Mouse (Mus musculus) midbrain, embryonic 10.5 days (tissue): Measurements from ENCODE around the gene Chmp4b. TPM values are rescaled to one million over a fixed set of nuclear protein-coding genes. Genes with fewer than 3 reads are reported as not detected.

Experiments
- DNase-seq: peaks from one replicate; pipeline ENCODE4 v3.0.0-alpha.2; 2017; ENCODE audit warnings: low spot score
- H3K27ac ChIP-seq: fragments of 300-500 bp; sonication (generic); replicated peaks from 2 replicates; pipeline ENCODE4 v1.5.1; 2016; ENCODE audit warnings: mild to moderate bottlenecking
- H3K27me3 ChIP-seq: fragments of 300-500 bp; sonication (generic); 2 replicates; pipeline ENCODE4 v1.6.1; 2016; ENCODE audit warnings: low read depth, mild to moderate bottlenecking; ENCODE audit not compliant: poor library complexity, severe bottlenecking
- H3K36me3 ChIP-seq: fragments of 300-500 bp; sonication (generic); 2 replicates; pipeline ENCODE4 v1.6.1; 2016; ENCODE audit warnings: mild to moderate bottlenecking, moderate library complexity
- H3K4me1 ChIP-seq: fragments of 300-500 bp; sonication (generic); 2 replicates; pipeline ENCODE4 v1.6.1; 2016
- H3K4me3 ChIP-seq: fragments of 300-500 bp; sonication (generic); 2 replicates; pipeline ENCODE4 v1.5.1; 2016; ENCODE audit warnings: mild to moderate bottlenecking, moderate library complexity
- H3K9me3 ChIP-seq: fragments of 300-500 bp; sonication (generic); replicated peaks from 2 replicates; pipeline ENCODE4 v1.6.1; 2016; ENCODE audit warnings: mild to moderate bottlenecking
- whole genome bisulfite sequencing: fragments of 180-500 bp; shearing (Covaris S2); methylation state at CpG from one replicate; pipeline ENCODE4 v1.1.7; 2016; 5-methylcytosine and 5-hydroxymethylcytosine counted together
- polyA plus RNA-seq: library from polyadenylated mRNA; unstranded; fragments of >200 nt; fragmentation: Nextera tagmentation; extraction: Ambion mirVana; gene quantifications from 2 replicates; pipeline ENCODE4 v1.2.1, GENCODE M21; 2016

The Chmp4b gene
- polyA plus RNA-seq, 1 experiment from 2014 or later = 13.8 TPM

DNA sequence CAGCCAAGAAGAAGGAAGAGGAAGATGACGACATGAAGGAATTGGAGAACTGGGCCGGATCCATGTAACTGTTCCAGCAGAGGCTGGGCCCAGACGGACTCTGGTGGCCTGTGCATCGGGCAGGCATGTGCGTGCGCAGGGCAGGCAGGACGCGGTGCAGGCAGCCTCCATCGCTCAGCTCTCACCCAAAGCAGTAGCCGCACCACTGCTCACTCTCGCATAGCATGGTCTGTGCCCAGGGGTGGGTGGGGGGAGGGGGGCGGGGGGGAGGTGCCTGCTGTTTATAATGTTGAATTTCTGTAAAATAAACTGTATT, 42.4 kb downstream of the Chmp4b start:
- WGBS = 91% methylated on average over 12 of the region's 12 CpGs
- Histone ChIP-seq H3K9me3 (no peaks in the 10 kb centered on the region), H3K4me3 (no peak overlapping the region), H3K36me3 (peaks cover 71% of the 10 kb centered on the region), H3K27ac (no peak overlapping the region), H3K27me3 (no peaks in the 10 kb centered on the region), H3K4me1 (0 out of 2 replicates have a peak, but pooled peaks cover 4% of the 10 kb centered on the region)
- DNase-seq = no peak

DNA sequence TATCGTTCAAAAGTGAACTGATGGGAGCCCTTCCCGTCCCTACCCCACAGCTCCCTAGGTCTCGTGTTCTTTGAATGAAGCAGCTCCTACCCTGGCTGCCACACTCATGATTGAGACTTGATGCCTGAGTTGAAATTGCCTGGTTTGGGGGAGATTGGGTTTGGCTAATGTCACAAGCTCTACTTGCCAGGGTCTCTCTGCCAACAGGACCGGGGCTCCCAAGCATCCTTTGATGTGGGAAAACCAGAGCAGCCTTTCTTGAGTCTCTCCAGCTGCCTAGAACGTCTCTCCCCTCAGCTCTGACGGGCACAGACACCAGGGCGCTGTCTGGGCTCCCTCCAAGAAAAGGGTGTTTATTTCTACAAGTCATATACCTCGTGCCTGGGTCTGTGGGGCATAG, 44.2 kb downstream of the Chmp4b start:
- H3K27me3 ChIP-seq = no peaks in the 10 kb centered on the region
- H3K36me3 ChIP-seq = peaks cover 60% of the 10 kb centered on the region
- no peak overlapping the region for H3K27ac ChIP-seq
- 86% methylated on average over 8 of the region's 8 CpGs for WGBS
- no peak for DNase-seq
- H3K4me3 ChIP-seq = no peak overlapping the region
- H3K4me1 ChIP-seq = 0 out of 2 replicates have a peak, but pooled peaks cover 4% of the 10 kb centered on the region
- no peaks in the 10 kb centered on the region for H3K9me3 ChIP-seq

DNA sequence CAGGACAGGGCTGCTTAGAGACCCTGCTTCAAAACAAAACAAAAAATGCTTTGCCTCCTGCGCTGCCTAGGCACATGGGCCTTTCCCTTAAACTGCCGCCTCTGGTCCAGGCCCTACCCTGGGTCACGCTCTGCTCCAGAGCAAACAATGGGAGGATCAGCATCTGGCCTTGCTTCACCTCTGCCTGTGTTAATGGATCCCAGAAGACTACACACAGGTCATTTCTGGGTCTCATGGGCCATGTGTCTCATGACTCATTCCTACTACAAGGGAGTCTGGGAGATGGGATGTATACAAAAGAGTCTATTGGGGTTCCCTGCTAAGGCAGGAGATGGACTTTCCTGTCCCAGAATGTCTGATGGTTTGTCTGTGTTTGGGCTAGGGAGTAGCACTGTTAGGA, 45.2 kb downstream of the Chmp4b start:
- Histone ChIP-seq H3K36me3 (peaks cover 52% of the 10 kb centered on the region), H3K4me1 (0 out of 2 replicates have a peak, but pooled peaks cover 4% of the 10 kb centered on the region), H3K4me3 (no peak overlapping the region), H3K27me3 (no peaks in the 10 kb centered on the region), H3K27ac (no peak overlapping the region), H3K9me3 (no peaks in the 10 kb centered on the region)
- DNase-seq = no peak
- WGBS = 74% methylated on average over 3 of the region's 3 CpGs

GRCm38 (mm10) chr2:154699360-154699759, 47.9 kb downstream of the Chmp4b start:
- no peak overlapping the region for H3K27ac ChIP-seq
- H3K4me1 ChIP-seq = peaks cover 12% of the 10 kb centered on the region
- no peaks in the 10 kb centered on the region for H3K9me3 ChIP-seq
- 91% methylated on average over 4 of the region's 4 CpGs for WGBS
- peaks cover 26% of the 10 kb centered on the region for H3K36me3 ChIP-seq
- no peak overlapping the region for H3K4me3 ChIP-seq
- DNase-seq = no peak
- H3K27me3 ChIP-seq = peaks cover 6% of the 10 kb centered on the region; the same call in 1 of the 2 replicates

GRCm38 (mm10) chr2:154700177-154700576, 48.7 kb downstream of the Chmp4b start:
- Histone ChIP-seq H3K27ac (no peak overlapping the region), H3K4me3 (no peak overlapping the region), H3K9me3 (no peaks in the 10 kb centered on the region), H3K36me3 (peaks cover 17% of the 10 kb centered on the region), H3K4me1 (peaks cover 12% of the 10 kb centered on the region), H3K27me3 (peaks cover 6% of the 10 kb centered on the region; the same call in 1 of the 2 replicates)
- 87% methylated on average over 2 of the region's 2 CpGs for WGBS
- DNase-seq = no peak

DNA sequence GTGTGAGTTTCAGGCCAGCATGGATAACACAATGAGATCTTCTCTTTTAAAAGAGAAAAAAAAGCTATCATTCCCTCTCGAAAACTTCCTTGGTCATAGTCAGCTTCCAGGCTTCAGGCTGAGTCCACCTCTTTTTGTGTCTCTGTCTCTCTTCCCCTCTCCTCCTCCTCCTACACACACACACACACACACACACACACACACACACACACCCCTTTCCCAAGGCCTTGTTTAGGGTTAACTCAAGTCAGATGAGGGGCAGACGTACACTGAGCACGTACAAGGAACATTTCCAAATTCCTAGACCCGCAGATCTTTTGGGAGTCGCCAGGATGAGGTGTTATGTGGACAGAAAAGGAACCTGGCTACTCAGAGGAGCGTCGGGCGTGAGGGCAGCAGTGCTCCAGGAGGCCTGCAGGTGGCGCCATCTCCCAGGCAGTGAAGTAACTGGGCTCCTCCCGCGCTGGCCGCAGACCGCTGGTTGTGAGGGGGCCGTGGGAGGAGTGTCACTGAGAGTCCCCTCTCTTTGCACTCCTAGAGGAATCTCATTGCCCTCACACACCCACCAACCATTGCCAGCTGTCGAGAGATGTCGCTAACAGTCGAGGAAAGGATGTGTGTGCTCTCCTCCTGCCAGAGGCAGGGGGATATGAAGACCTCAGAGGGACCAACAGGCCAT, 51.3 kb downstream of the Chmp4b start:
- H3K36me3 ChIP-seq = peaks cover 12% of the 10 kb centered on the region

DNA sequence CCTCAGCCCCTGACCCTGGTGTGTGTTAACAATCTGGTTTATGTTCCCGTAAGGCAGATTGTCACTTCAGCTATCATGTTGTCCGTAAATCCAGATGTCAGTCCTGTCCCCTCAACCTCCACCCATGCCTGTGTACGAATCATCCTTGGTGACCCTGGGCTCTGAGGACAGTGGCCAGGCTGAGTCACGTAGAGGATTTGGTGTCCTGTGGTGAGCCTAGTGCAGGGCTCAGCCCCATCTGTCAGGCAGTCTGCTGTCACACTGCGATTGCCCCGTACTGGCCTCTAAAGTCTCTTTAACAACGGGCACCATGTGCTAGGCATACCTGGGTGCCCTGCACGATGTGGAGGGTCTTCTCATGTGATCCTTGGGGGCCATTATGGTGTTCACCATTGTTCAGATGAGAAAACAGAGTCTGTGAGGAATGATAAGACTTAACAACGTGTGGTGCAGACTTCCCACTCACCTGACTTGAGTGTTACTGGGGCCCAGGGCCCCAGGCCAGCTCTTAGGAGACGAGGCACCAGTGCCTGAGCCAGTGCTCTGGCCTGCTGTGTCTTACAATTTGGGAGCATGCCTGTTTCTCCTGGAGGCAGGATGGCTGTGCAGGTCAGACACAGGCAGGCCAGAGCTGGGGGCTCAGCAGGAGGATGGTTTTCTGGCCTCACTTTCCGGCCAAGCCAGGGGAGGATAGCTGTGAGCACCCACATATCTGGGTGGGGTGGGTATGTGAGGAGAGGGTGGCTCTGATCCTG, 55.2 kb downstream of the Chmp4b start:
- Histone ChIP-seq H3K4me3 (no peak overlapping the region), H3K27ac (no peak overlapping the region), H3K4me1 (peaks cover 9% of the 10 kb centered on the region), H3K27me3 (peaks cover 10% of the 10 kb centered on the region), H3K36me3 (no peaks in the 10 kb centered on the region), H3K9me3 (no peaks in the 10 kb centered on the region)
- DNase-seq = no peak
- 67% methylated on average over 11 of the region's 11 CpGs for WGBS

More for the DNA sequence above, 51.3 kb downstream of the Chmp4b start:
- peak; percentile 81 for DNase-seq
- Histone ChIP-seq H3K9me3 (no peaks in the 10 kb centered on the region), H3K4me3 (peak overlapping the region; percentile 40), H3K27me3 (peaks cover 6% of the 10 kb centered on the region; the same call in 1 of the 2 replicates), H3K27ac (peak overlapping the region; percentile 70; the same call in 1 of the 2 replicates), H3K4me1 (peaks cover 8% of the 10 kb centered on the region)
- WGBS = 6% methylated on average over 17 of the region's 17 CpGs

GRCm38 (mm10) chr2:154707284-154707683, 55.8 kb downstream of the Chmp4b start:
- no peaks in the 10 kb centered on the region for H3K9me3 ChIP-seq
- DNase-seq = no peak
- no peak overlapping the region for H3K27ac ChIP-seq
- peaks cover 14% of the 10 kb centered on the region for H3K4me1 ChIP-seq
- no peak overlapping the region for H3K4me3 ChIP-seq
- H3K27me3 ChIP-seq = peaks cover 11% of the 10 kb centered on the region
- 87% methylated on average over 7 of the region's 7 CpGs for WGBS
- H3K36me3 ChIP-seq = no peaks in the 10 kb centered on the region

- DNase-seq = no peak
- no peaks in the 10 kb centered on the region for H3K36me3 ChIP-seq
- H3K4me3 ChIP-seq = no peak overlapping the region
- H3K27me3 ChIP-seq = peaks cover 11% of the 10 kb centered on the region
- H3K27ac ChIP-seq = no peak overlapping the region
- H3K9me3 ChIP-seq = no peaks in the 10 kb centered on the region
- 86% methylated on average over 7 of the region's 7 CpGs for WGBS
- peaks cover 14% of the 10 kb centered on the region for H3K4me1 ChIP-seq
These were observed 56.4 kb downstream of the Chmp4b start for GRCm38 (mm10) chr2:154707830-154708385.

GRCm38 (mm10) chr2:154711701-154712100, 60.2 kb downstream of the Chmp4b start:
- no peaks in the 10 kb centered on the region for H3K36me3 ChIP-seq
- peaks cover 20% of the 10 kb centered on the region for H3K4me1 ChIP-seq
- peaks cover 5% of the 10 kb centered on the region; the same call in 1 of the 2 replicates for H3K27me3 ChIP-seq
- DNase-seq = no peak
- no peak overlapping the region for H3K27ac ChIP-seq
- no peaks in the 10 kb centered on the region for H3K9me3 ChIP-seq
- no peak overlapping the region for H3K4me3 ChIP-seq
- WGBS = 55% methylated on average over 3 of the region's 3 CpGs

DNA sequence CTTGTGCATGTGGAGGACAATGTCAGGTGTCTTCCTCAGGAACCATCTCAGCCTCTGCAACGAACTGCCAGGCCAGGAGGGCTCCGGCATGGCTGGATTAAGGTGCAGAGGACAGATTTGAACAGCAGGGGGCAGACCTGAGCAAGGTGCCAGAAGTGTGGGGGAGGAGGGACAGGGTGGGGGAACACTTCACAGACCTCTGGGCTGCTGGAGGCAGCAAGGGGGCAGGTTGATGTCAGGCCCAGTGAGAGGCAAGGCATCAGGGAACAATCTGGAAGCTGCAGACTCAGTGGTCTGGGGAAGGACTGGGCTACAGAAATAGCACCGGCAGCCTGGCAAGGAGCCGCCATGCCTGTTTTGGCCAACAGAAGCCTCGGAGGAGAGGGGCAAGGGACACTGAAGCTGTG, 60.8 kb downstream of the Chmp4b start:
- Histone ChIP-seq H3K36me3 (no peaks in the 10 kb centered on the region), H3K9me3 (no peaks in the 10 kb centered on the region), H3K4me1 (peaks cover 20% of the 10 kb centered on the region), H3K27me3 (peaks cover 5% of the 10 kb centered on the region; the same call in 1 of the 2 replicates), H3K4me3 (no peak overlapping the region), H3K27ac (no peak overlapping the region)
- 50% methylated on average over 5 of the region's 5 CpGs for WGBS
- DNase-seq = peak; percentile 70

DNA sequence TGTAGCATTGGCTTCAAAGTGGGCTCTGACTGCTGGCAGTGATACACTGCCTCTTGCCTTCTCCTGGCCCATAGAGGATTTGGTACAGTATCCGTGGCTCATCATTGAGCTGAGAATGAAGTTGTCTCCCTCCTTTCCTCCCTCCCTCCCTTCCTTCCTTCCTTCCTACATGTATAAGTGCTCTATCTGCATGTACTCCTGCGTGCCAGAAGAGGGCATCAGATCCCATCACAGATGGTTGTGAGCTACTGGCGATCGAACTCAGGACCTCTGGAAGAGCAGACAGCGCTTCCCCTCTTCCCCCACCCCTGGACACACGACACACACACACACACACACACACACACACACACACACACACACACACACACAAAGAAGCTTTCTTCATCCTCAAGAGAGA, 61.6 kb downstream of the Chmp4b start:
- Histone ChIP-seq H3K9me3 (no peaks in the 10 kb centered on the region), H3K27ac (no peak overlapping the region), H3K4me3 (no peak overlapping the region), H3K36me3 (no peaks in the 10 kb centered on the region), H3K4me1 (peaks cover 20% of the 10 kb centered on the region), H3K27me3 (peaks cover 5% of the 10 kb centered on the region; the same call in 1 of the 2 replicates)
- 56% methylated on average over 5 of the region's 6 CpGs for WGBS
- peak; percentile 28 for DNase-seq

GRCm38 (mm10) chr2:154713964-154714363, 62.5 kb downstream of the Chmp4b start:
- Histone ChIP-seq H3K4me3 (no peak overlapping the region), H3K4me1 (peaks cover 20% of the 10 kb centered on the region), H3K27me3 (peaks cover 5% of the 10 kb centered on the region; the same call in 1 of the 2 replicates), H3K27ac (no peak overlapping the region), H3K36me3 (no peaks in the 10 kb centered on the region), H3K9me3 (no peaks in the 10 kb centered on the region)
- DNase-seq = no peak
- 68% methylated on average over 3 of the region's 3 CpGs for WGBS
